Mouse (Mus musculus) cortical plate, adult 2 months (tissue): ENCODE data around the gene Cavin1.

ENCODE experiments used
- CTCF ChIP-seq: fragments of 200-500 bp; IDR thresholded peaks from 2 replicates; pipeline ENCODE4 v1.5.1; 2011; ENCODE audit warnings: mild to moderate bottlenecking, control low read depth, low read length; ENCODE audit not compliant: insufficient read depth; ENCODE audit errors: extremely low read depth
- POLR2A ChIP-seq: fragments of 200-500 bp; IDR thresholded peaks from 2 replicates; pipeline ENCODE4 v1.6.1; 2011; ENCODE audit warnings: mild to moderate bottlenecking, low read length, control low read depth; ENCODE audit not compliant: insufficient read depth; ENCODE audit errors: extremely low read depth

- TF ChIP-seq CTCF (no peak), POLR2A (no peak)
Measured at GRCm38 (mm10) chr11:100949540-100949939, 21.1 kb downstream of the Cavin1 start.
